Mouse (Mus musculus) CH12.LX (cell line): ENCODE measurements around the gene Atp1b3. TPM values are rescaled to one million over a fixed set of nuclear protein-coding genes. Genes with fewer than 3 reads are reported as not detected.

ENCODE experiments used
- DNase-seq: peaks from one replicate; pipeline ENCODE4 v3.0.0-alpha.2; 2013; ENCODE audit errors: extremely low read depth
- H3K27ac ChIP-seq: 2 replicates; pipeline ENCODE4 v1.5.1; 2012; ENCODE audit warnings: low read depth, mild to moderate bottlenecking, control low read depth, moderate library complexity; ENCODE audit not compliant: insufficient read depth
- H3K27me3 ChIP-seq: replicated peaks from 2 replicates; pipeline ENCODE3; 2012; ENCODE audit warnings: inconsistent platforms
- H3K36me3 ChIP-seq, 2 experiments: replicated peaks in 1 of 2; 2 replicates each; pipeline versions ENCODE3 to v1.6.1; 2012; ENCODE audit warnings: inconsistent platforms in 1 of 2, low read length in 1 of 2, mild to moderate bottlenecking in 1 of 2, mixed read lengths in 1 of 2, moderate library complexity in 1 of 2; ENCODE audit not compliant: control insufficient read depth in 1 of 2, insufficient read depth in 1 of 2
- H3K4me1 ChIP-seq, 2 experiments: 2 replicates each; pipeline ENCODE4 v1.6.1; 2012; ENCODE audit warnings: inconsistent platforms in 1 of 2, moderate library complexity in 1 of 2; ENCODE audit not compliant: insufficient read depth in 2 of 2, control insufficient read depth in 1 of 2
- H3K4me2 ChIP-seq: 2 replicates; pipeline ENCODE4 v1.6.1; 2012; ENCODE audit warnings: low read depth, mild to moderate bottlenecking, control low read depth; ENCODE audit not compliant: poor library complexity, insufficient read depth, severe bottlenecking
- H3K4me3 ChIP-seq, 3 experiments: fragments of 150-350 bp in 1 of 3; sonication (generic) in 1 of 3; replicated peaks in 1 of 3; 2 replicates each; pipeline versions ENCODE3 to v1.5.1; 2011 to 2012; ENCODE audit warnings: low read depth in 2 of 3, low read length in 2 of 3, mild to moderate bottlenecking in 2 of 3, moderate library complexity in 2 of 3, control low read depth in 1 of 3, improper control_type of control experiment in 1 of 3, inconsistent platforms in 1 of 3, mixed read lengths in 1 of 3; ENCODE audit not compliant: poor library complexity in 1 of 3
- H3K79me2 ChIP-seq: replicated peaks from 2 replicates; pipeline ENCODE4 v1.6.1; 2012; ENCODE audit warnings: mild to moderate bottlenecking, moderate library complexity; ENCODE audit not compliant: control insufficient read depth, poor library complexity, insufficient read depth, severe bottlenecking; ENCODE audit errors: extremely low read depth
- H3K9ac ChIP-seq: 2 replicates; pipeline ENCODE4 v1.6.1; 2012; ENCODE audit warnings: low read depth, mild to moderate bottlenecking, control low read depth, moderate library complexity; ENCODE audit not compliant: insufficient read depth
- H3K9me3 ChIP-seq: replicated peaks from 2 replicates; pipeline ENCODE3; 2012; ENCODE audit warnings: low read length, inconsistent platforms, mixed read lengths
- BHLHE40 ChIP-seq: IDR thresholded peaks from 2 replicates; pipeline ENCODE4 v1.6.1; 2011; ENCODE audit warnings: mild to moderate bottlenecking, low read depth, low read length, improper control_type of control experiment
- CHD1 ChIP-seq: IDR thresholded peaks from 2 replicates; pipeline ENCODE4 v1.6.1; 2012; ENCODE audit warnings: low read depth, low read length, improper control_type of control experiment, inconsistent platforms
- CHD2 ChIP-seq: IDR thresholded peaks from 2 replicates; pipeline ENCODE4 v1.6.1; 2011; ENCODE audit warnings: low read length, improper control_type of control experiment
- CTCF ChIP-seq, 2 experiments: IDR thresholded peaks in 1 of 2; conservative IDR thresholded peaks in 1 of 2; 2 replicates each; pipeline ENCODE4 v1.5.1; 2011 to 2012; ENCODE audit warnings: low read depth in 2 of 2, low read length in 2 of 2, improper control_type of control experiment in 1 of 2, inconsistent platforms in 1 of 2, mild to moderate bottlenecking in 1 of 2, moderate library complexity in 1 of 2
- E2F4 ChIP-seq: IDR thresholded peaks from 2 replicates; pipeline ENCODE4 v1.6.1; 2011; ENCODE audit warnings: low read depth, low read length, improper control_type of control experiment; ENCODE audit not compliant: insufficient replicate concordance
- EP300 ChIP-seq: IDR thresholded peaks from 2 replicates; pipeline ENCODE4 v1.6.1; 2011; ENCODE audit warnings: low read length, improper control_type of control experiment
- ETS1 ChIP-seq: conservative IDR thresholded peaks from 2 replicates; pipeline ENCODE4 v1.6.1; 2012; ENCODE audit warnings: low read depth, mild to moderate bottlenecking, inconsistent platforms, low read length, improper control_type of control experiment, moderate library complexity
- HCFC1 ChIP-seq: IDR thresholded peaks from 2 replicates; pipeline ENCODE4 v1.6.1; 2012; ENCODE audit warnings: low read depth, mild to moderate bottlenecking, inconsistent platforms, low read length, improper control_type of control experiment
- IRF4 ChIP-seq: IDR thresholded peaks from 2 replicates; pipeline ENCODE4 v1.6.1; 2014; ENCODE audit warnings: low read depth, mild to moderate bottlenecking, inconsistent platforms, low read length, improper control_type of control experiment
- KAT2A ChIP-seq: IDR thresholded peaks from 2 replicates; pipeline ENCODE4 v1.6.1; 2012; ENCODE audit warnings: low read length, improper control_type of control experiment, inconsistent platforms; ENCODE audit not compliant: insufficient replicate concordance
- MAFK ChIP-seq: IDR thresholded peaks from 2 replicates; pipeline ENCODE4 v1.6.1; 2011; ENCODE audit warnings: low read length, improper control_type of control experiment; ENCODE audit not compliant: insufficient replicate concordance
- MAX ChIP-seq: IDR thresholded peaks from 2 replicates; pipeline ENCODE4 v1.6.1; 2011; ENCODE audit warnings: low read length, improper control_type of control experiment
- MEF2A ChIP-seq: IDR thresholded peaks from 2 replicates; pipeline ENCODE4 v1.6.1; 2014; ENCODE audit warnings: low read depth, mild to moderate bottlenecking, inconsistent platforms, low read length, improper control_type of control experiment, borderline replicate concordance
- MXI1 ChIP-seq: IDR thresholded peaks from 2 replicates; pipeline ENCODE4 v1.6.1; 2011; ENCODE audit warnings: mild to moderate bottlenecking, low read depth, low read length, improper control_type of control experiment
- MYC ChIP-seq: IDR thresholded peaks from 2 replicates; pipeline ENCODE4 v1.6.1; 2011; ENCODE audit warnings: low read depth, mild to moderate bottlenecking, improper control_type of control experiment, low read length
- NELFE ChIP-seq: IDR thresholded peaks from 2 replicates; pipeline ENCODE4 v1.6.1; 2011; ENCODE audit warnings: low read depth, low read length, improper control_type of control experiment
- NRF1 ChIP-seq: IDR thresholded peaks from 2 replicates; pipeline ENCODE4 v1.6.1; 2014; ENCODE audit warnings: low read depth, mild to moderate bottlenecking, inconsistent platforms, low read length, improper control_type of control experiment, moderate library complexity
- PAX5 ChIP-seq: IDR thresholded peaks from 2 replicates; pipeline ENCODE4 v1.6.1; 2012; ENCODE audit warnings: low read length, inconsistent platforms, mixed read lengths
- POLR2A ChIP-seq: IDR thresholded peaks from 2 replicates; pipeline ENCODE4 v1.6.1; 2011; ENCODE audit warnings: low read depth, mild to moderate bottlenecking, improper control_type of control experiment, low read length
- POLR2AphosphoS2 ChIP-seq: IDR thresholded peaks from 2 replicates; pipeline ENCODE4 v1.6.1; 2011; ENCODE audit warnings: low read depth, low read length, improper control_type of control experiment
- RAD21 ChIP-seq: IDR thresholded peaks from 2 replicates; pipeline ENCODE4 v1.6.1; 2011; ENCODE audit warnings: low read depth, mild to moderate bottlenecking, low read length, improper control_type of control experiment, moderate library complexity
- RCOR1 ChIP-seq: conservative IDR thresholded peaks from 2 replicates; pipeline ENCODE4 v1.6.1; 2012; ENCODE audit warnings: low read depth, mild to moderate bottlenecking, inconsistent platforms, low read length, improper control_type of control experiment
- SIN3A ChIP-seq: IDR thresholded peaks from 2 replicates; pipeline ENCODE4 v1.6.1; 2012; ENCODE audit warnings: low read length, improper control_type of control experiment, inconsistent platforms
- SMC3 ChIP-seq: IDR thresholded peaks from 2 replicates; pipeline ENCODE4 v1.6.1; 2011; ENCODE audit warnings: low read depth, low read length, improper control_type of control experiment
- TBP ChIP-seq: conservative IDR thresholded peaks from 2 replicates; pipeline ENCODE4 v1.6.1; 2011; ENCODE audit warnings: low read depth, low read length, improper control_type of control experiment
- TCF12 ChIP-seq: IDR thresholded peaks from 2 replicates; pipeline ENCODE4 v1.6.1; 2014; ENCODE audit warnings: low read depth, mild to moderate bottlenecking, inconsistent platforms, low read length, improper control_type of control experiment
- UBTF ChIP-seq: IDR thresholded peaks from 2 replicates; pipeline ENCODE4 v1.6.1; 2012; ENCODE audit warnings: low read depth, mild to moderate bottlenecking, inconsistent platforms, low read length, improper control_type of control experiment, moderate library complexity
- USF1 ChIP-seq: IDR thresholded peaks from 2 replicates; pipeline ENCODE4 v1.6.1; 2014; ENCODE audit warnings: low read depth, mild to moderate bottlenecking, inconsistent platforms, low read length, improper control_type of control experiment
- ZKSCAN1 ChIP-seq: IDR thresholded peaks from 2 replicates; pipeline ENCODE4 v1.6.1; 2012; ENCODE audit warnings: low read depth, inconsistent platforms, low read length, improper control_type of control experiment, borderline replicate concordance
- ZMIZ1 ChIP-seq: IDR thresholded peaks from 2 replicates; pipeline ENCODE4 v1.6.1; 2012; ENCODE audit warnings: low read depth, mild to moderate bottlenecking, inconsistent platforms, low read length, improper control_type of control experiment
- ZNF384 ChIP-seq: IDR thresholded peaks from 2 replicates; pipeline ENCODE4 v1.6.1; 2012; ENCODE audit warnings: low read depth, low read length, improper control_type of control experiment, inconsistent platforms
- dilution Hi-C: fragments of 300-500 bp; cut with MboI; formaldehyde crosslinking; loops from 2 replicates; pipeline ENCODE4 v1.14.3; 2020; ENCODE audit warnings: low sequenced_read_pairs; ENCODE audit not compliant: extremely low pct_unique_long_range_greater_than_20kb, extremely low pct_ligation_motif_present
- in situ Hi-C: fragments of 300-500 bp; cut with MboI; formaldehyde crosslinking; loops from 3 replicates; pipeline ENCODE4 v1.14.3; 2019; ENCODE audit warnings: low sequenced_read_pairs, low pct_ligation_motif_present, low pct_unique_long_range_greater_than_20kb, mixed read lengths
- polyA plus RNA-seq: library from polyadenylated mRNA; unstranded; fragments of >175 nt; gene quantifications from 2 replicates; pipeline ENCODE4 v1.2.1, GENCODE M21; 2012; ENCODE audit warnings: low read depth; ENCODE audit not compliant: insufficient read length
- total RNA-seq, 2 experiments: library from RNA; depleted of rRNA; stranded (reverse); fragments of 300-350 nt in 1 of 2; fragments of >200 nt in 1 of 2; gene quantifications; 2 replicates each; pipeline ENCODE4 v1.2.3; 2012 to 2014

Atp1b3 gene
- total and polyA plus RNA-seq, 3 experiments, result 66.4 to 129 (median 89.8) TPM

GRCm38 (mm10) chr9:96382756-96383155 is 18.5 kb upstream of the Atp1b3 start:
- TF ChIP-seq RCOR1 (no peak), MYC (no peak), ZNF384 (no peak), PAX5 (no peak), CHD1 (no peak), E2F4 (no peak), POLR2AphosphoS2 (no peak), MAFK (no peak), MEF2A (no peak), BHLHE40 (no peak), UBTF (no peak), HCFC1 (no peak), NRF1 (no peak), NELFE (no peak), SMC3 (no peak), ZKSCAN1 (no peak), CHD2 (no peak), RAD21 (no peak), SIN3A (no peak)
- Histone ChIP-seq H3K4me2 (no peak overlapping the region), H3K79me2 (no peaks in the 10 kb centered on the region), H3K27ac (no peak overlapping the region), H3K9ac (no peak overlapping the region), H3K36me3 (no peaks in the 10 kb centered on the region), H3K4me1 (peaks cover 2 to 13% of the 10 kb centered on the region in 2 experiments; a peak in 2 of 4 replicates), H3K27me3 (no peaks in the 10 kb centered on the region), H3K9me3 (no peaks in the 10 kb centered on the region), H3K4me3 (no peak overlapping the region)
- dilution Hi-C loops, result no loop called here
- DNase-seq, result no peak
- in situ Hi-C loops, result no loop called here

DNA sequence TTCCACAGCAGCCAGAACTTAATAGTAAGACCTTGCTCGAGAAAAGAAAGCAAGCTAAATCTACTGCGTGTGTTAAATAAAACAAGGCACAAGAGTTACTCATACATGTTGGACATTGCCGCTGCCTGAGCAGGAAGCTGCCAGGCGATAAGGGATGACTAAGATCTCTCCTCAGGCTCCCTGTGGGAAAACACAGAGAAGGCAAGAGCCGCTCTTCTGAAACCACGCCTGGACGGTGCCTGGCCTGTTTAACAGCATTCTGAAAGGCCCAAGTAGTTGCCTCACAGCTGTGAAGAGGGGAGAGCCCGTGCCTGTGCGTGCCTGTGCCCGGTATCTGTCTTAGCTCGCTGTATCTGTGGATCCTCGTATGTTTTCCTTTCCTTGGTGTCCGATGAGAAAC is 17.2 kb upstream of the Atp1b3 start:
- in situ Hi-C loops, result no loop called here
- Histone ChIP-seq H3K9ac (no peak overlapping the region), H3K4me2 (peak overlapping the region; percentile 42; the same call in 1 of the 2 replicates), H3K9me3 (peaks cover 5% of the 10 kb centered on the region), H3K4me1 (peaks cover 2 to 13% of the 10 kb centered on the region in 2 experiments; a peak in 2 of 4 replicates), H3K27ac (no peak overlapping the region), H3K4me3 (no peak overlapping the region), H3K27me3 (no peaks in the 10 kb centered on the region), H3K79me2 (no peaks in the 10 kb centered on the region), H3K36me3 (no peaks in the 10 kb centered on the region)
- DNase-seq, result no peak
- dilution Hi-C loops, result no loop called here
- TF ChIP-seq KAT2A (no peak), MYC (0 out of 2 replicates have a peak, but pooled peaks have one; percentile 20), MXI1 (no peak), SIN3A (no peak), IRF4 (peak; percentile 76), TCF12 (peak; percentile 32; the same call in 1 of the 2 replicates), RAD21 (no peak), NRF1 (no peak), MAX (0 out of 2 replicates have a peak, but pooled peaks have one; percentile 49), POLR2AphosphoS2 (no peak), CHD1 (no peak), ETS1 (no peak; the same call in 1 of the 2 replicates), E2F4 (no peak), TBP (no peak), CTCF (conservative IDR thresholded peaks at IDR 0.05 in 1 of 2, IDR thresholded peaks at IDR 0.05 in 1 of 2; ENCODE audit: low read depth in 2 of 2, low read length in 2 of 2) (no peak), BHLHE40 (peak; percentile 77), POLR2A (no peak), CHD2 (no peak), RCOR1 (0 out of 2 replicates have a peak, but pooled peaks have one; percentile 40), EP300 (peak; percentile 57), USF1 (no peak), UBTF (no peak), HCFC1 (no peak), ZKSCAN1 (no peak), MAFK (0 out of 2 replicates have a peak, but pooled peaks have one; percentile 4), NELFE (no peak), ZMIZ1 (no peak), MEF2A (0 out of 2 replicates have a peak, but pooled peaks have one; percentile 10)
